ENCODE assay signal across 7 mouse cellular contexts in the genomic region with DNA sequence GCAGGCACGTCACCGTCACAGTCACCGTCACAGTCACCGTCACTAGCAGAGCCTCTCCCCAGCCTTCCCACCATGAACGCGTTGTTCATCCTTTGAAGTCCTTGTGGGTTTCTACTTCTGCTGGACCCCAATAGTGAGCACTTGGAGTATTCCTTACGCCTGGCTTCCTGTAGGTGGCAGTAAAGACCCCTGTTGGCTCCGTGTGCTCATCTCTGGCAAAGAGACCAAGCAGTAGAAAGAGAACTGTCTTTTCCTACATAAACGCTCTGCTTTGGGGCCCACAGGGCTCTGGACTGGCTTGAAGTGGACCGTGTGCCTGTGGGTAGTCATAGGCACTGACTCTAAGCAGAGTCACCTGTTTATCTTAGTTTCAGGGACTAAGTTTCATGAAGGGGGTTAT. TPM values are rescaled to one million over a fixed set of nuclear protein-coding genes. Genes with fewer than 3 reads are reported as not detected.
A peak's percentile ranks its signal among the peaks of the same experiment; 100 is the strongest.
DNase-seq lines count a peak whose midpoint lies in the region; ATAC-seq lines count a peak whose summit lies in the region.

No protein-coding gene starts in this region.

- H3K9me3 ChIP-seq in forebrain, embryonic 12.5 days = no peaks in the 10 kb centered on the region
- H3K9me3 ChIP-seq in stomach, embryonic 16.5 days (replicated peaks; ENCODE audit: control insufficient read depth, low read length) = no peaks in the 10 kb centered on the region

- DNase-seq in right cerebral cortex, adult 18-20 months = peak; percentile 21
- no peak for DNase-seq in right cerebral cortex, postnatal 25 days
- peak; percentile 61 for DNase-seq in adipocyte (ENCODE audit: low spot score)
- DNase-seq in kidney, postnatal 36 days = peak; percentile 39 to 64

- no peak overlapping the region for H3K27ac ChIP-seq in forebrain, embryonic 12.5 days
- peak overlapping the region; percentile 93 for H3K27ac ChIP-seq in stomach, embryonic 16.5 days (ENCODE audit: low read length)

- no peaks in the 10 kb centered on the region; the same call in 1 of the 2 replicates for H3K27me3 ChIP-seq in forebrain, embryonic 12.5 days
- H3K27me3 ChIP-seq in stomach, embryonic 16.5 days (ENCODE audit: control insufficient read depth, insufficient read depth, low read length) = no peaks in the 10 kb centered on the region

- no peak overlapping the region for H3K4me2 ChIP-seq in forebrain, embryonic 12.5 days
- no peak overlapping the region for H3K4me2 ChIP-seq in stomach, embryonic 16.5 days (ENCODE audit: low read depth, low read length)

- no peaks in the 10 kb centered on the region for H3K4me1 ChIP-seq in forebrain, embryonic 12.5 days
- H3K4me1 ChIP-seq in stomach, embryonic 16.5 days (ENCODE audit: control insufficient read depth, insufficient read depth, low read length) = peaks cover 45% of the 10 kb centered on the region

- H3K36me3 ChIP-seq in forebrain, embryonic 12.5 days (replicated peaks) = no peaks in the 10 kb centered on the region
- no peaks in the 10 kb centered on the region for H3K36me3 ChIP-seq in stomach, embryonic 16.5 days (ENCODE audit: control insufficient read depth, insufficient read depth, low read length)

- no peak overlapping the region for H3K4me3 ChIP-seq in forebrain, embryonic 12.5 days (replicated peaks)
- no peak overlapping the region for H3K4me3 ChIP-seq in stomach, embryonic 16.5 days (replicated peaks; ENCODE audit: low read length)

- peak; percentile 67; the same call in 1 of the 2 replicates for ATAC-seq in forebrain, embryonic 12.5 days (ENCODE audit: low FRiP score)
- ATAC-seq in megakaryocyte progenitor cell, adult 5-6 weeks (replicated peaks; ENCODE audit: poor library complexity) = peak; percentile 83
- no peak; the same call in 1 of the 2 replicates for ATAC-seq in stomach, embryonic 16.5 days (ENCODE audit: insufficient read depth, low FRiP score)

- H3K9ac ChIP-seq in forebrain, embryonic 12.5 days = no peak overlapping the region
- H3K9ac ChIP-seq in stomach, embryonic 16.5 days (ENCODE audit: low read length) = peak overlapping the region; percentile 39

- 29% methylated on average over 10 of the region's 10 CpGs for WGBS in forebrain, embryonic 12.5 days
- 26% methylated on average over 10 of the region's 10 CpGs for WGBS in stomach, embryonic 16.5 days

RNA-seq across cellular contexts. Expression of a gene that starts 49.0 kb away (rescaled TPM):
- not detected in 2 replicates for polyA plus RNA-seq in forebrain, embryonic 12.5 days (2016; fragmentation: Nextera tagmentation; extraction: Ambion mirVana)
- 21.6 and 34.9 TPM in 2 replicates for total RNA-seq in megakaryocyte progenitor cell, adult 5-6 weeks (2015)
- total RNA-seq in megakaryocyte progenitor cell, adult 5-6 weeks (2017) = 22.0 and 22.2 TPM in 2 replicates
- polyA plus RNA-seq in stomach, embryonic 16.5 days (2015; fragmentation: Nextera tagmentation; extraction: Ambion mirVana) = 4.0 and 4.1 TPM in 2 replicates
